Mouse (Mus musculus) spleen, adult 2 months (tissue): ENCODE results near the gene Tmem234.

Source experiments
- CTCF ChIP-seq: fragments of 200-500 bp; IDR thresholded peaks from 2 replicates; pipeline ENCODE4 v1.5.1; 2011; ENCODE audit warnings: mild to moderate bottlenecking, inconsistent platforms; ENCODE audit not compliant: insufficient read depth, insufficient read length, insufficient replicate concordance; ENCODE audit errors: extremely low read depth
- POLR2A ChIP-seq: fragments of 200-500 bp; IDR thresholded peaks from 2 replicates; pipeline ENCODE4 v1.6.1; 2011; ENCODE audit warnings: low read depth, low read length, inconsistent platforms

GRCm38 (mm10) chr4:129565139-129565538, 35.3 kb upstream of the Tmem234 start:
- TF ChIP-seq CTCF (no peak), POLR2A (no peak)
